Mouse (Mus musculus) naive thymus-derived CD4-positive, alpha-beta T cell, adult 2 months (primary cell): ENCODE measurements around the gene Angpt4.

Experiments
- DNase-seq: peaks from one replicate; pipeline ENCODE4 v3.0.0-alpha.2; 2011; ENCODE audit warnings: low read depth

The Angpt4 gene

GRCm38 (mm10) chr2:151962474-151962873 lies 51.5 kb downstream of the Angpt4 start:
- no peak for DNase-seq

- DNase-seq, result no peak
These were observed 52.3 kb downstream of the Angpt4 start for GRCm38 (mm10) chr2:151963319-151963718.

DNA sequence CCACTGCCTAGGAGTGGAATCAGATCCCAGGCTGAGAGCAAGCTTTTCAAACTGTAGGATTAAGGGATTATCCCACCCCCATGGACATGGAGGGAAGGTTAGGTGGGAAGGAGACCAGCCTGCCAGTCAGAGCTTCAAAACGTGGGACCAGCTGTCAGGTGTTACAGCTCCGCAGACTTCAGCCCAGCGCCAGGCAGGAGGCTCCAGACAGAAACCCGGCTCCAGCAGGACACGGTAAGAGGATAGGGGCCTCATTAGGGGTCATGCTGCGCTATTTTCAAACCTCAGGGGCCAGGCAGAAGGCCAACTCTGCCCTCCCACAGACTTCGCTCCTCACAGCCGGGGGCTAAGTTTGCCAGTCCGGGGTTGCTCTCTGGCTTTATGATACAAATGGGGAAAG lies 53.0 kb downstream of the Angpt4 start:
- DNase-seq, result no peak

- no peak for DNase-seq
These were observed 56.3 kb downstream of the Angpt4 start for GRCm38 (mm10) chr2:151967176-151967750.

DNA sequence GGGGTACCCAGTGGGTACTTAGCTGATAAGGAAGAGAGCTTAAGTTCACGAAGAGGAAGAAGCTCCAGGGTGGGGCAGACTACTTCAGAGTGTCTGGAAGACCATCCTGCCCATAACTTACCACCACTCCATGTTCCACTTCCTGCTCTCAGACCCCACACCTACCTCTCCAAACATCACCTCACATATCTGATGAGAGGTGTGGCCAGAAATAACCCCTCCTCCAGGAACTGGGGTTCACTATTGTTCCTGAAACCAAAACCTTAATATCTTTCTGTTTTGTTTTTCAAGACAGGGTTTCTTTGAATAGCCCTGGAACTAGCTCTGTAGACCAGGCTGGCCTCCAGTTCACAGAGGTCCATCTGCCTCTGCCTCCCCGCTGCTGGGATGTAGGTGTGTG lies 56.8 kb downstream of the Angpt4 start:
- DNase-seq, result no peak

DNA sequence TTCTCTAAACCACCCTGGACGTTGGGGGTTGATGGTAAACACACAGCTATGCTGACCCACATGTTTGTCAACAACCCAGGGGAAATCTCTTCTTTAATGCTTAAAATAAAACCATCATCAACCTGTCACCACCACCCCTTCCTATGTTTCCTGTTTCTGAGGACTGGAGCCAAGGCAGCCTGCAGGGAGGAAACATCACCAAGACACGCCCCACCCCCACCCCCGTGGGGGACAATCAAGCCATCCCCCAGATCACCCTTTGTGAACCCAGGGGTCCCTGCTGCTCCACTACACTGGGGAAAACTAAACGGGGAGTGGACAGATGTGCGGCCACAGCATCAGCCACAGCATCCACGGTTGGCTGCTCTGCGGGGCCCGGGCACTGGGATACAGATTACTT lies 57.4 kb downstream of the Angpt4 start:
- no peak for DNase-seq

GRCm38 (mm10) chr2:151968986-151969385 lies 58.0 kb downstream of the Angpt4 start:
- DNase-seq, result no peak

DNA sequence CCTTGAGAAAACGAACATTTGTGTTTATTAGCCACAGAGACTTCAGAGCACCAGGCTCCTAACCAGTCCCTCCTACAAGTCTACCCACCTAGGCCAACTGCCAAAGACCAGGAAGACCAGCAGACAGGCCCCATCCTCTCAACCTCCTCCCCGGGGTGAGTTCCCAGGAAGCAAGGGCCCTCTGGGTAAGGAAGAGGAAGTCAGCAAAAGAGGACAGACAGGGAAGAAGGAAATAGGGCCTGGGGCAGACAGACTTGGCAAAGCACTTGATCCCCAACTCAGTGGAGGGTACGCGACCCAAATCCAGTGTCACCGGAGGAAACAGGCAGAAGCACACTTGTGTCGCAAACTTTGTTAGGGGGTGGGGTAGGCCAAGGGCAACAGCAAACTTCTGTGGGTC lies 58.4 kb downstream of the Angpt4 start:
- DNase-seq, result no peak

GRCm38 (mm10) chr2:151970191-151971172 lies 59.5 kb downstream of the Angpt4 start:
- DNase-seq, result peak; percentile 90

- DNase-seq, result no peak
These were observed 60.7 kb downstream of the Angpt4 start for GRCm38 (mm10) chr2:151971748-151972147.

- peak; percentile 71 for DNase-seq
These were observed 62.0 kb downstream of the Angpt4 start for GRCm38 (mm10) chr2:151972880-151973594.

DNA sequence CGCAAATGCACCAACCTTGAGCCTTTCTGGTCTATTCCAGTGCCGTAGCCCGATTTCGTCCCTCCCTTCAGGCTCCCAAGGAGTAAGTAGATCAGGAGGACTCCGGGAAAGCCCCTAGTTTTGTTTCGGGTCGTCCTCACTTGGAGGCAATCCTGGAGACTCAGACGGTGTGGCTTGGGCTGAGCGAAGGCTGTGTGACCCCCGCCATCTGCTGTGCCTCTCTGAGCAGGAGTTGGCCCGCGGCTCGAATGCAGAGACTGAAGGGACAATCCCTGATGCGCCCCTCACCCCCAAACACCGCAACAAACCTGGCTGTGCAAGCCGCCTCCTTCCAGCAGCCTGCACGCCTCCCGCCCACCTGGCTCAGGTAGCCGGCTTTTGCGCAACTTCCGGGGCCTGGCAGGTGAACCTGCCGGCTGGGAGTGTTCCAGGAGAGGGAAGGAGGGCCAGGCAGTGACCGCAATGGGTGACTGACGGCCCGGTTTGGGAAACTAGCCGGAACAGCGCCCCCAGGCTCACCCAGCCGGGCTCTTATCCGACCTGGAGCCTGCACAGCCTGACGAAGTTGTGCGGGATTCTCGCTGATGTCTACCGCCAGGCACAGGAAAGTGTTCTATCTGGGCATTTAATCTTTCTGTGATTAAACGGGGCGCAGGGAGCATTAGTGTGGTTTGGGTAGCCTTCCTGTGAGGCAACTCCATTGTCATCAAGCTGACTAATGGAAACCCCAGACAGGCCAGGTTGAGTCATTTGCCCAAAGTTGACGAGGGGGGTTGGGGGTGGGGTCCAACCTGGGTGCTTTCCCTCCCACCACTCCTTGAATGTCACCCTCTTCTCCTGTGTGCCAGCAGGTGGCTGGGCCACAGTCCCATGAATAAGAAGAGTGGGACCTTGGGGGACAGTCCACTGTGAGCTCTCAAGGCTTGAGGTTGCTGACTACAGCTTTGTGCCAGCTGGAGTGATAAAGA lies 62.9 kb downstream of the Angpt4 start:
- peak; percentile 69 for DNase-seq

DNA sequence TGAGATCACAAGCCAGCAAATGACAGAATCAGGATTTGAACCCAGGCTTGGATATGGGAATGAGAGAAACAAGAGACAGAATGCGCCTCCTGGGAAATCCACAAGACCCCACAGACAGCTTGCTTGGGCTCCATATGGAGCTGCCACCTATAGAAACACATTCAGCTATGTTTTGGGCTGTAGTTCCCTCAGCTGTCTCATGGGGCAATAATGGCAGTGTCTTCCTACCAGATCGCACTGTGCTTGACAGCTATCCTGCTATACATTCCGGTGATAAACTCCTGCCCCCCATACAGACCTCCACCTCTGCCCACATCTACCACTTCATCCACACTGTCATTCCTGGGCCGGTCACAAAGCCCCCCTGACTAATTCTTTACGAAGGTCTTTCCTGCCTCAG lies 64.3 kb downstream of the Angpt4 start:
- DNase-seq, result no peak

DNA sequence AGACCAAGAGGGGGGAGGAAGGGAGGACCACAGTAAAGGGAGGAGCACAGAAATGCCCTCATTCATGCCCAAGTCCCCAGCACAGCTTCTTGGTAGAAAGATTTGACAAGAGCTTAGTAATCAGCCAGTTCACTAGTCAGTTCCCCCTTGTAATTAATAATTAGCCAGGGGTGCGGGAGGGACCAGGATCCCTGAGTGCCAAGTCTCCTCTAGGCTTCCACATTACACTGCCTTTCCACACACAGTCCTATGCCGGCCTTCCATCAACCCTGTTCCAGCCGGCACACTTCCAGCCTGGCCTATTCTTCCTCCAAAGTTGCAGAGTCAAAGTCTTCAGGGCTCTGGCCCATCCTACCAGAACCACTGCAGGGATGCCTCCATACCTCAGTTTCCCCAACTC lies 65.1 kb downstream of the Angpt4 start:
- no peak for DNase-seq

DNA sequence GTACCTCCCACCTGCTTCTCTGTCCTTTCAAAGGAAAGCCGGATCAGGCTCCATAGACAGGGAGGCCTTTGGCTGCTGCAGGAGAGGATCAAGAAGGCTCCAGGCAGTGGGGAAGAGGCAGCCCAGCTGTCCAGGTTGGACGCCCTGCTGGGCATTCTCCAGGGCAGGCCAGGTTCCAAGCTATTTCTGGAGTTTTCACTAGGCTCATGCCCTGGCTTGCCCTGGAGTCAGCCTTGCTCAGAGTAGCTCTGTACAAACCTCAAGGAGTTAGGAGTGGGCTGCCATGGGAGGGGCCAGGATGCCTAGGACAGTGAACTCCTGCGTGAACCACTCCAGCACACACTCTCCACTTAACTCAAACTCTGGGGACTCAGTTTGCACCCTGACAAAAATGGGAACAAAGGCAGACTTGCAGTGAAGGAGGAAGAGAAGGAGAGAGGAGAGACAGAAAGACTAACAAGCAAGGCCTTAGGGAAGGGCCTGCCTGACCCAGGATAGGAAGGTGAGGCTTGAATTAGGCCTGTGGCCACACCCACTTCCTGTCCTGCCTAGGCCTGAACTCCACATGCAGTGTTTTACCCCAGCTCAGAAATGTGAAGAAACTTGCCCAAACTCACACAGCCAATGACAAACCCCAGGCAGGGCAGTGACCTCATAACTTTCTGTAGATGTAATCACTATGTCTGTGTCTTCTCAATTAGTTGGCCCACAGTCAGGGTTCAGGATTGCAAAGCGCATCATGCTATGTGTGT lies 66.9 kb downstream of the Angpt4 start:
- DNase-seq, result no peak

- no peak for DNase-seq
These were observed 67.5 kb downstream of the Angpt4 start for GRCm38 (mm10) chr2:151978494-151978893.

GRCm38 (mm10) chr2:151979470-151980354 lies 68.7 kb downstream of the Angpt4 start, which contains the start of gene Fam110a:
Gene Fam110a, minus strand, starts transcription at chr2:151980219.
- peak; percentile 76 for DNase-seq

GRCm38 (mm10) chr2:151980355-151980693 lies 69.3 kb downstream of the Angpt4 start:
- no peak for DNase-seq

DNA sequence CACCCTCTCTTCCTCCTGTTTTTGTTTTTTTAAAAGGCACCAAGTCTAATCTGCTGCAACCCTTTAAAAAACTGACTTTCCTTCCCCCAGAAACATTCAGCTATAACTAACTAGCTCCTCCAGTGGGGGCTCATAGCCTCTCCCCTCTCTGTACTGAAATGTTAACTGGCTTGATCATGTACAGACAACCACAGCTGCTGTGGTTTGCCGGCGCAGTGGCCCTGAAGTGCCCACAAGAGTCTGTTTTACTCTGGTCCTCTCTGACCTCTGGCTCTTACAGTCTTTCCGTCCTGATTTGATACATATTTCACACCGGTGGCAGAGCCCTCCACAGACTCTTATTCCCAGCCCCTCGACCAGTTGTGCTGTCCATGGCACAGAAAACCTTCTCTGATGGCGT lies 70.3 kb downstream of the Angpt4 start:
- DNase-seq, result no peak

DNA sequence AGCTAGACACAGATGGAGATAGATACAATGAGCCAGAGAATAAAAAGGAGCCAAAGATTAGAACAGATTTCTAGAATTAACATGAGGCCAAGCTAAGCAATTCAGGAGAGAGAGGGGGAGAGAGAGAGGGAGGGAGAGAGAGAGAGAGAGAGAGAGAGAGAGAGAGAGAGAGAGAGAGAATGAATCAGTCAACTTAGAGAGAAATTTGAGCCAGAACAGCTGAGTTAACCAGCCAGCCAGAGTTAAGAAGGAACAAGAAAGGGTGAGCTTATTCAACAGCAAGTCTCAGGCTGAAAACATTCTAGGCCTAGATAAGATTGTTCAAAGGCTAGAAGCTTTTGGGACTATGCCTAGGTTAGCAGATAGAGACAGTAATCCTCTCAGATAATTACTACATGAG lies 71.5 kb downstream of the Angpt4 start:
- no peak for DNase-seq
